Mouse (Mus musculus) megakaryocyte, embryonic 14.5 days (primary cell): ENCODE data around the gene AI854703. TPM values are rescaled to one million over a fixed set of nuclear protein-coding genes. Genes with fewer than 3 reads are reported as not detected.

Experiments used
- H3K27me3 ChIP-seq: replicated peaks from 2 replicates; pipeline ENCODE3; 2012; ENCODE audit warnings: inconsistent platforms
- H3K36me3 ChIP-seq: replicated peaks from 2 replicates; pipeline ENCODE3; 2012; ENCODE audit warnings: low read length, inconsistent platforms, mixed read lengths
- H3K4me1 ChIP-seq: 2 replicates; pipeline ENCODE4 v1.6.1; 2012; ENCODE audit warnings: inconsistent platforms
- H3K4me3 ChIP-seq: replicated peaks from 2 replicates; pipeline ENCODE3; 2012; ENCODE audit warnings: moderate library complexity, mild to moderate bottlenecking, inconsistent platforms
- H3K9me3 ChIP-seq: 2 replicates; pipeline ENCODE4 v1.6.1; 2012; ENCODE audit warnings: inconsistent platforms
- FLI1 ChIP-seq: IDR thresholded peaks from 2 replicates; pipeline ENCODE4 v1.6.1; 2012; ENCODE audit warnings: low read length, inconsistent platforms, mixed read lengths
- GATA1 ChIP-seq: IDR thresholded peaks from 3 replicates; pipeline ENCODE4 v1.6.1; 2012; ENCODE audit warnings: mixed read lengths, low read length, inconsistent platforms, borderline replicate concordance
- polyA plus RNA-seq: library from polyadenylated mRNA; stranded (reverse); fragments of >175 nt; gene quantifications from 2 replicates; pipeline ENCODE4 v1.2.3, GENCODE M21; 2012; ENCODE audit warnings: low replicate concordance; ENCODE audit not compliant: insufficient read depth

Gene AI854703
- polyA plus RNA-seq, result 2.0 and 7.4 TPM in 2 replicates

- Histone ChIP-seq H3K27me3 (peaks cover 32% of the 10 kb centered on the region), H3K4me1 (peaks cover 51% of the 10 kb centered on the region), H3K9me3 (peaks cover 12% of the 10 kb centered on the region), H3K36me3 (peaks cover 42% of the 10 kb centered on the region), H3K4me3 (peak within 1 kb of the TSS; percentile 92)
- TF ChIP-seq FLI1 (no peak), GATA1 (no peak)
Measured at GRCm38 (mm10) chr6:48626464-48626863, at the start of gene AI854703. Gene AI854703, plus strand, starts transcription at chr6:48626764.

- Histone ChIP-seq H3K36me3 (no peaks in the 10 kb centered on the region), H3K4me1 (peaks cover 64% of the 10 kb centered on the region), H3K9me3 (no peaks in the 10 kb centered on the region), H3K4me3 (peak overlapping the region; percentile 89), H3K27me3 (no peaks in the 10 kb centered on the region)
- TF ChIP-seq GATA1 (no peak), FLI1 (no peak)
Measured at GRCm38 (mm10) chr6:48578736-48579135, 47.8 kb upstream of the AI854703 start.

DNA sequence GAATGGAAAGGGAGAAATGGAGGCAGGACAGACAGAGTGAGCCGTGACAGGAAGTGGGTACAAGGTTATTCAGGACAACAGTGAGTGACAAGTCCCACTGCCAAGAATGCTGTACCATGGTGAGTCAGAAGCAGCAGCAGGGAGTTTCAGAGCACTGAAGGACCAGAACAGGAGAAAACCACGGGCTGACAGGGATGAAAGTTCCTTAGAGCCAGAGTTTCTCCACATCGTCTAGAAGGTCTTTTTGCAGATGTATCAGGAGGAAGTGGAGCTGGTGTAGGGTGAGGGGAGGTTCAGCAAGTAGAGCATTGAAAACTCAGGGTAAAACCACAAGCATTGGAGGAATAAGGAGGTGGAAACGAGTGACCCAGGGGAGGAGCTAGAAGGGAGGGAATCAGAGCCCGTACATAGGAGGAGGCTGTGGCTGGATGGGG, 47.3 kb upstream of the AI854703 start:
- TF ChIP-seq FLI1 (no peak), GATA1 (no peak)
- peaks cover 69% of the 10 kb centered on the region for H3K4me1 ChIP-seq
- no peaks in the 10 kb centered on the region for H3K9me3 ChIP-seq
- no peaks in the 10 kb centered on the region for H3K36me3 ChIP-seq
- no peaks in the 10 kb centered on the region for H3K27me3 ChIP-seq
- H3K4me3 ChIP-seq, result peak overlapping the region; percentile 89

DNA sequence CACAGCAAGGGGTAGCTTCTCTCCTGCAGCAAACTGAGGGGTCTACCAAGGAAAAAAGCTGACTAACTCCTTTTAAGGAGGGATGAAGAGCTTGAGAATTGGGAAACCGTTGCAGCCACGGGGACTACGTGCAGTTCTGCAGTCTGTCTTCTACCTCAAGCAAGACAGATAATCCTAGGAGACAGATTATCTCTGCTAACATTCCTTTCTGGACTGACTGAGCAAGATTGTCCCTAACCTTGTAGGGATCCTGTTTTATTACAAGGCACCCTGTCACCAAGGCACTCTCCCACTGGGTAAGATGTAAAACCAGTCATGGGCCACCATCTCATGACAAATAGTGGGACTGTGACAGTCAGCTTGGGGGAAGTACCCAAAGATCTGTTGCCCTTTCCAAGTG, 45.3 kb upstream of the AI854703 start:
- Histone ChIP-seq H3K4me1 (peaks cover 74% of the 10 kb centered on the region), H3K36me3 (peaks cover 5% of the 10 kb centered on the region), H3K27me3 (no peaks in the 10 kb centered on the region), H3K9me3 (peaks cover 4% of the 10 kb centered on the region), H3K4me3 (no peak overlapping the region)
- TF ChIP-seq FLI1 (no peak), GATA1 (no peak)

GRCm38 (mm10) chr6:48582037-48582436, 44.5 kb upstream of the AI854703 start:
- H3K36me3 ChIP-seq, result peaks cover 12% of the 10 kb centered on the region
- H3K4me1 ChIP-seq, result peaks cover 79% of the 10 kb centered on the region
- H3K4me3 ChIP-seq, result peak overlapping the region; percentile 79
- H3K9me3 ChIP-seq, result peaks cover 11% of the 10 kb centered on the region
- H3K27me3 ChIP-seq, result no peaks in the 10 kb centered on the region
- TF ChIP-seq GATA1 (no peak), FLI1 (no peak)

GRCm38 (mm10) chr6:48589194-48589750, 37.3 kb upstream of the AI854703 start, which contains the start of gene Gm45021:
Gene Gm45021, plus strand, starts transcription at chr6:48589610.
- Histone ChIP-seq H3K27me3 (no peaks in the 10 kb centered on the region), H3K9me3 (peaks cover 11% of the 10 kb centered on the region), H3K4me3 (peak within 1 kb of the TSS; percentile 90), H3K4me1 (peaks cover 78% of the 10 kb centered on the region), H3K36me3 (peaks cover 19% of the 10 kb centered on the region)
- TF ChIP-seq FLI1 (no peak), GATA1 (no peak)

DNA sequence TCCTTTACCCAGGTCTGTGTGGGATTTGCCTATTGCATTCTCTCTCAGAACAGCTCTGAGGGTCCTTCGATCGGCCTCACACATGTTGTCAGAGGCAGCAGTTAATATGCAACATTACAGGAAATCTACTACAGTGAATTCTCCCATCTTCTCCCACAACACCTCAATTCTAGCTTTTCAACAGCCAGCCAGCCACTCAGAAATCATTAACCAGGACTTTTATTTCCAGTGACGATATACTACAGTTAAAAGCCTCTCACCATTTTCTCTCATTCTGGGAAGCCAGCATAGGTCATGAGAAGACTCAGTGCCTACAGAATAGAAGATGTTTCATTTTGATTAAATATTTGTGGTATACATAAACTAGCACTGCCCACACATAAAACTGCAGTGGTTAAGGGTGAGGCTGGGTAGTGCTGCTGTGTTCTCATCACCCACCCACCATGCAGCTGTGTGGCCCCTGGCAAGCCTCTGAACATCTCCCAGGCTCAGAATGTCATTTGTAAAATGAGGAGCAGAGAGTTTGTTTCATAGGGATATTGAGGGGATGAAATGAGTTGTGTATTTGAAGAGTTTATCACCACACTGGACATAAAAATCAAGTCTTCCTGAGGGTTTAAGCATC, 35.2 kb upstream of the AI854703 start:
- Histone ChIP-seq H3K4me1 (peaks cover 88% of the 10 kb centered on the region), H3K4me3 (peak overlapping the region; percentile 86)
- no peak for TF ChIP-seq FLI1
- no peak for TF ChIP-seq GATA1

GRCm38 (mm10) chr6:48591871-48592270, 34.7 kb upstream of the AI854703 start:
- peaks cover 90% of the 10 kb centered on the region for H3K4me1 ChIP-seq
- peaks cover 10% of the 10 kb centered on the region for H3K9me3 ChIP-seq
- no peaks in the 10 kb centered on the region for H3K27me3 ChIP-seq
- peak overlapping the region; percentile 86 for H3K4me3 ChIP-seq
- no peak for TF ChIP-seq GATA1
- no peak for TF ChIP-seq FLI1
- H3K36me3 ChIP-seq, result peaks cover 31% of the 10 kb centered on the region

More for the DNA sequence above, 35.2 kb upstream of the AI854703 start:
- H3K27me3 ChIP-seq, result no peaks in the 10 kb centered on the region
- H3K9me3 ChIP-seq, result peaks cover 10% of the 10 kb centered on the region
- H3K36me3 ChIP-seq, result peaks cover 31% of the 10 kb centered on the region

GRCm38 (mm10) chr6:48593158-48594042, 33.2 kb upstream of the AI854703 start, which contains the start of the genes Repin1 and Gm44965:
Gene Repin1, plus strand, starts transcription at chr6:48593883.
Gene Gm44965, plus strand, starts transcription at chr6:48593941.
- H3K27me3 ChIP-seq, result no peaks in the 10 kb centered on the region
- peak within 1 kb of the TSS; percentile 100 for H3K4me3 ChIP-seq
- H3K4me1 ChIP-seq, result peaks cover 90% of the 10 kb centered on the region
- peaks cover 18% of the 10 kb centered on the region for H3K9me3 ChIP-seq
- H3K36me3 ChIP-seq, result peaks cover 42% of the 10 kb centered on the region
- TF ChIP-seq FLI1 (no peak), GATA1 (no peak)
